Mouse (Mus musculus) lung, postnatal 10 days (tissue): Measurements from ENCODE around the gene Fermt1.

Experiments used
- DNase-seq: peaks from one replicate; pipeline ENCODE4 v3.0.0; 2021

Gene Fermt1

GRCm38 (mm10) chr2:132914785-132915184 is 30.9 kb downstream of the Fermt1 start:
- DNase-seq: no peak

GRCm38 (mm10) chr2:132906763-132907162 is 38.9 kb downstream of the Fermt1 start:
- peak; percentile 51 for DNase-seq

GRCm38 (mm10) chr2:132904961-132905360 is 40.7 kb downstream of the Fermt1 start:
- no peak for DNase-seq

GRCm38 (mm10) chr2:132903498-132903897 is 42.2 kb downstream of the Fermt1 start:
- DNase-seq: peak; percentile 60

GRCm38 (mm10) chr2:132902056-132902455 is 43.6 kb downstream of the Fermt1 start:
- DNase-seq: no peak

- DNase-seq: no peak
These were observed 44.1 kb downstream of the Fermt1 start for GRCm38 (mm10) chr2:132901636-132902035.

GRCm38 (mm10) chr2:132900596-132900995 is 45.1 kb downstream of the Fermt1 start:
- DNase-seq: no peak

- no peak for DNase-seq
These were observed 47.5 kb downstream of the Fermt1 start for GRCm38 (mm10) chr2:132898211-132898610.

- DNase-seq: no peak
These were observed 51.9 kb downstream of the Fermt1 start for GRCm38 (mm10) chr2:132893826-132894225.

- DNase-seq: no peak
These were observed 60.4 kb downstream of the Fermt1 start for GRCm38 (mm10) chr2:132885312-132885711.

- DNase-seq: no peak
These were observed 61.3 kb downstream of the Fermt1 start for GRCm38 (mm10) chr2:132884303-132884967.

- DNase-seq: no peak
These were observed 64.7 kb downstream of the Fermt1 start, which contains the start of gene Lrrn4 for GRCm38 (mm10) chr2:132880844-132881645. TSS of gene Lrrn4 (minus strand) at chr2:132880891.

GRCm38 (mm10) chr2:132879261-132880044 is 66.3 kb downstream of the Fermt1 start:
- peak; percentile 45 for DNase-seq

GRCm38 (mm10) chr2:132876991-132877390 is 68.7 kb downstream of the Fermt1 start:
- no peak for DNase-seq

- no peak for DNase-seq
These were observed 71.9 kb downstream of the Fermt1 start for GRCm38 (mm10) chr2:132873657-132874326.

- no peak for DNase-seq
These were observed 74.0 kb downstream of the Fermt1 start for GRCm38 (mm10) chr2:132871663-132872062.

- DNase-seq: no peak
These were observed 75.4 kb downstream of the Fermt1 start for GRCm38 (mm10) chr2:132870286-132870685.

- DNase-seq: no peak
These were observed 76.0 kb downstream of the Fermt1 start for GRCm38 (mm10) chr2:132869682-132870081.

- DNase-seq: no peak
These were observed 78.2 kb downstream of the Fermt1 start for GRCm38 (mm10) chr2:132867521-132867920.

GRCm38 (mm10) chr2:132863325-132863724 is 82.4 kb downstream of the Fermt1 start:
- no peak for DNase-seq

GRCm38 (mm10) chr2:132861456-132861855 is 84.2 kb downstream of the Fermt1 start:
- DNase-seq: no peak

GRCm38 (mm10) chr2:132860435-132860834 is 85.3 kb downstream of the Fermt1 start:
- DNase-seq: no peak

- DNase-seq: no peak
These were observed 89.4 kb downstream of the Fermt1 start for GRCm38 (mm10) chr2:132856333-132856732.
